Mouse (Mus musculus) T-helper 17 cell (primary cell): ENCODE results near the gene Prpsap2.

Experiments used
- in situ Hi-C, 2 experiments: fragments of 300-600 bp; cut with MboI, MseI; formaldehyde crosslinking; loops; 1 replicate in 1 of 2; 2 replicates in 1 of 2; pipeline ENCODE4 v1.15.1; 2025; ENCODE audit warnings: high pct_unique_total_duplicates in 2 of 2

Gene Prpsap2

DNA sequence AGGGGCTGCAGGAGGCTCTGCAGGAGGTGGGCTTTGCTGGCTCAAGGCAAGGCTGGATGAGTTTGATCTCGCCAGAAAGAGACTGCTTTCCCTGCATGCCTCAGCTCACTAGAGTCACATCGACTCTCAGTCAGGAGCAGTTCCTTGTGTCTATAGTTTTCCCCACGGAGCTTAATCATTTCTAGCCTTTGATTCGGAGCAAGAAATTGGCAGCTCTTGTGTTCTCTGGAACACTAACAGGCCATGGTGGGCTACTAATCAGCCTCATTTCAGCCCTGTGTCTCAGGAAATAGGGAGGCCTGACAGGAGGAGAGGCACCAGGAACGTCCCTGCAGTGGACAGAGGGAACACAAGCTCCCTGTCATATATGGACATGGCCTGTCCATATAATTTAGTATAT lies 43.9 kb downstream of the Prpsap2 start:
- in situ Hi-C loops, result loop anchor here (5.0 to 10.0 kb wide), 5 partner anchors 51 to 306 kb away; no protein-coding TSS in a partner anchor

DNA sequence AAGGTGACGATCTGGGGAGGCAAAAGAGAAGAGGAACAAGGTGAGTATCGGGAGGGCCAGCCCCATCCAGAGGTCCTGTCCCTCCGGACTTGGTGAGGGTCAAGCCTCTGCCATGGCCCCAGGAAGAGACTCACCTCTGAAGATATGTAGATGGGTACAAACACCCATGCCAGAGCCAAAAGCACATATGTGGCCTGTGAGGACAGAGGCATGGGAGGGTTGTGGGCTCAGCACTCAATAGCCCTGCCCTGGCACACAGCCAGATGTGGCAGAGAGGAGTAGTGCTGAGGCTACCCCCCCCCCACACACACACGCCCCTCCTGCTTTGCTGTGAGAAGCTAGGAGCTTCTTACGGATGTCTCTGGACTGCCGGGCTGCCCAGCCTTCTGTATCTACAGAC lies 46.8 kb downstream of the Prpsap2 start:
- in situ Hi-C loops, result loop anchor here (5.0 to 10.0 kb wide), 5 partner anchors 48 to 303 kb away; no protein-coding TSS in a partner anchor

DNA sequence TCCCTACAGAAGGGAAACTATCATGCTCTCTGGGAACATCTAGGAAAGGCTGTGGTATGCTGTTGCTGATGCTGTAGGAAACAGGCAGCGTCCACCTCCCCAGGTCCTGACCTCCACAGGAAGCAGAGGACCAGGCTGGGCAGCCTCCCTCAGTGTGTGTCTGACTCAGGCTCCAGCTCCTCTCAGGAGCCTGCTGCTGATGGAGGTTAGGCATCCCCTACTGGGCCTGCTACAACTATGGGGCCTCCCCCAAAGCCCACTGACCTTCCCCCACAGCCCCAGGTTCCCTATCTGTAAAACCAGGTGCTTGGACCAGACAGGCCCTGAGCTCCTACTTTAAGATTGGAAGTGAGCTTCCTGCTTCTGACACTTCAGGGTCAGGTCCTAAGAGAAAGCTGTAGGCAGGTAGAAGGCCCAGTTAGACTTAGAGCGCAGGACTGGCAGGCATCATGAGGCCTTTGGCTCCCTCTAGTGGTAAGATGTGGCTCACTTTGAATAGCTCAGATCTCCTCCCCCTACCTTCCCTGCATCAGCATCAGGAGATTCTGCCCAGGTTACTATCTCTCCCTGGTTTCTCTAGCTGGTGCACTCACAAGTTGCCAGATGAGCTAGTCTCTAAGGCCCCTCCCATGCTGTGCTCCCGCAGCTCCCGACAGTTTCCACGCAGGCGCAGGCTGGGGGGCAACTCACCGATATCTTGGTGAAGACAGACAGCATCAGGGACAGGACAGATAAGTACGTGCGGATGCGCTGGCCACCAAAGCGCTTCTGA lies 47.4 kb downstream of the Prpsap2 start:
- in situ Hi-C loops, result loop anchor here (5.0 to 10.0 kb wide), 5 partner anchors 47 to 302 kb away; no protein-coding TSS in a partner anchor

DNA sequence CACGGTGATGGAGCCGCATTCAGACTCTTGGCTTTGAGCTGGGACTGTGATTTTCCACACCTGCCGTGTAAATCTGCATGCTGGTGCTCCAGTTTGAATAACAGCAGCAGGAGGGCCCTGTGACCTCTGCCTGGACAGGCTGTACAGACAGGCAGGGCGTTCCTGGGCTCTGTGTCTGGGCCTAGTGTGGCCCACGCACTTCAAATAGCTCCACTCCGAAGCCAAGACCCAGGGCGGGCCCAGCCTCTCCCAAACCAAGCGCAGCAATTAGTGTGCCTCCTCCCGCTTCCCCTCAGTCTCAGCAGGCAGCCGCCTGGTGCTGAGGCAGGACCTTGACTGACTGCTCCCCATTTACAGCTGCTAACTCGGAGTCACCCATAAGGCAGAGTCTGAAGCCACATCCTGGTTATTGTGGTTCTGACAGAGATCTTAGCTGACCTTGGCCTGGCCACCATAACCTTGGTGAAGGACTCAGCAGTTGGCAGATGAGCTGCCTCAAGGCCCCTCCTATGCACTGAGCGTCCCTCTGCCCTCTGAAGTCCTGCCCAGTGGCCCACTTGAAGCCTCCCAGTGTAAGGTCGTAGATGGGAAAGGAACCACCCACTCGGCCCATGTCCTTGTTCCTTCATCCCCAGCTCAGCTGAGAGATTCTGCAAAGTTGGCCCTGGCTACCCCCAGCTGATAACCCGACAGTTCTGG lies 48.6 kb downstream of the Prpsap2 start:
- in situ Hi-C loops, result loop anchor here in 1 of 2 experiments (10.0 kb wide), 1 partner anchor 299 kb away; no protein-coding TSS in a partner anchor

DNA sequence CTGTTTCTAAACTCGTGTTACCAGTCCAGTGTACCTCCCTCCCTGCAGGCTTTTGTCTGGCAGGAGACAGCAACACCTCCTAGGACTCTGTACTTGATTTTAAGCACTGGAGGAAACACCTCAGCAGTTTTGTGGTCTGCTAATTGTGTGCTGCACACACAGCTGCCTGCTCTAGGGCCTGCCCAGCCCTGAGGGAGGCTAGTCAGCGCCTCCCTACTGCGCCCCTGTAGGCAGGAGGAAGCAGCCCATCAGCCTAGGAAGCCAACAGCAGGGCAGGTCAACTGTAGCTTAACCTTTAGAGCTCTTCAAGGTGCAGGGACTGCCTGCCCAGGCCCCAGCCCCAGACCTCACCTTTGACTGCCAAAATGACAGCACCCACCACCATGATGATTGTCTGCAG lies 53.0 kb downstream of the Prpsap2 start:
- in situ Hi-C loops, result no loop called here

DNA sequence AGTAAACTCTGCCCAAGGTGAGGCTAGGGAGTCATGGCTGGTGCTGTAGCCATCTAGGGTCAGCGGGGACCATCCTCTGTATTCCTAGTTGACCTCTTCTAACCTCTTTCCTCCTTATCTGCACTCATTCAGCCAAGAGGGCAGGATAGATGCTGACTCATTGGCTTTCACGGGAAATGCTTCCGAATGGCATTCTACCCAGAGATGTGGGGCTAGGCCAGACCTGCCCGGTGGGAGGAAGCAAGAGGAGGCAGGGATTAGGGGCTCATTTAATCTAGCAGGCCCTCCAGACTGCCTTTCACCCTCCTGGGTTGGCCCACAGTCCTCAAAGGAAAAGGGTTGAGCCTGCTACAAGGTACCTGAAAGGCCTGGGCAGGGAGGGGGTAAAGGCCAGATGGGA lies 55.7 kb downstream of the Prpsap2 start:
- in situ Hi-C loops, result no loop called here

DNA sequence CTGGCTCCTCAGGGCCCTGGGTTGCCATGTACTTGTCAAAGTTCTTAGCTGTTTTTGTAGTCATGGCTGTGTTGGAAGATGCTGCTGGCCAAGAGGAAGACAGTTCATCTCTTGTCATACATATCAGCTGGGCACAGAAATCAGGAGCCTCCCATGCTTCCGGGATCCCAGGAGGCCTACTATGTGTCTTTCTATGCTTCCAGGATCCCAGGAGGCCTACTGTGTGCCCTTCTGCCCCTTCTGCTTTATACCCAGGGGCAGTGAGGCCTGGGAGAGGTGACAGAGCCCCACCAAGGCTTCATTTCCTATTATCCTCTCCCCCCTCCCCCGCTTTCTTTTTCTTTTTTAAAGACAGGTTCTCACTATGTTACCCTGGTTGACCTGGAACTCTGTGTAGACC lies 56.3 kb downstream of the Prpsap2 start:
- in situ Hi-C loops, result no loop called here

DNA sequence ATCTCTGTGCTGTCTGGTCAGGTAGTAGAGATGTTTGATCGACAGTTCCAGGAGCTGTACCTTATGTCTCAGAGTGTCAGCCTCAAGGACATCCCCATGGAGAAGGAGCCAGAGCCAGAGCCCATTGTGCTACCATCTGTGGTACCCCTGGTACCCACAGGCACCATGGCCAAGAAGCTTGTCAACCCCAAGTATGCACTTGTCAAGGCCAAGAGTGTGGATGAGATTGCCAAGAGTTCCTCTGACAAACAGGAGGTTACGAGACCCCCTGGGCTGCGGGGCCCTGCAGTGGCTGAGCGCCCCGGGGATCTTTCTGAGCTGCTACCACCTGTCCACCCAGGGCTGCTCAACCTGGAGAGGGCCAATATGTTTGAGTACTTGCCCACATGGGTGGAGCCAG lies 59.4 kb downstream of the Prpsap2 start:
- in situ Hi-C loops, result no loop called here

DNA sequence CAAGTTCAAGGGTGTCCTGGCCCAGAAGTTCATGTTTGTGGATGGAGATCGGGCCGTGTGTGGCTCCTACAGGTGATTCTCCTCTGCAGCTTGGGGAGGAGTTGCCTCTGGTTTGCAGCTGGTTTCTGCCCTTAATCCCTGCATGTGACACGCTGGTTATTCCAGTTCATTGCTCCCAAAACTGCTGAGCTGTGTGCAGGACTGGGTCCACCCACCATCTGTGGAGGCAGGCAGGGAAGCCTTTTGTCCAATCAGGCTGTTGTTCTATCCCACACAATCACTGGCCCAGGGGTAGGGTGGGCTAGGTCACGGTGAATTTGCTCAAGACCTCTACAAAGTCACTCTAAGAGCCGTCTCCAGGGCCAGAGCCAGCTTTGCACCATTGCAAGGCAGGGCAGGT lies 60.2 kb downstream of the Prpsap2 start:
- in situ Hi-C loops, result no loop called here

DNA sequence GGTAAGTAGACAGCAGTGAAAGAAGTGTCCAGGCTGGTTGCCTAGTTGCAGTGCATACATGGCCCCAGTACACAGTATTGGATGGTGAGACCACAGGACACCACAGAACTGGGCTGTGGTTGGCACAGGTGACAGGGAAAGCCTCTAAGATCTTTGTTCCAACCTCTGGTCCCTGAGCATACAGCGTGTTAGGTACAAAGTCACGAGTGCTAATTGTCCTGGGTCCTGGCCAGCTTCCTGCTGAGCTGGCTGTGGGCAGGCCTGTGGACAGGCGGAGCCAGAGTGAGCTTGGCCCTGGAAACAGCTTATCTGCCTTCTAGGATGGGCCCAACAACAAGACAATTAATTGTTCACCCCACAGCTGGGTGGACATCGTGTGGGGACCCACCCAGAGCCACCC lies 62.0 kb downstream of the Prpsap2 start:
- in situ Hi-C loops, result no loop called here

DNA sequence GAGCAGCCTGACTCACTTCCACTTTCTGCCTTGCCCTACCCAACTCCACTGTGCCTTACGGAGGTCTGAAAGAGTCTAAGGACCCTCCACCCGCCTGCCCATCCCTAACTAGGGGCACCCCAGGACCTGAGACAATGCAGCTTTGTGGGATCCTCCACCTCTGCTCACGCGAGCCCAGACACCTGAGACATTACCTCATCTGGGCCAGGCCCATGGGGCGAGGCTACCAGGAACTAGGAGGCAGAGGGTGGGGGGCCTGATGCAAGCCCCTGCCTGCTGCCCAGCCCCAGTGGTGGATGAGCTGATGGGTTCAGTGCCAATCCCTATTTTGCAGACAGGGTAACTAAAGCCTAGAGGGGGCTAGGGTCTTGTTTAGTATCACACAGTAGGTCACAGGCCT lies 62.4 kb downstream of the Prpsap2 start:
- in situ Hi-C loops, result no loop called here

DNA sequence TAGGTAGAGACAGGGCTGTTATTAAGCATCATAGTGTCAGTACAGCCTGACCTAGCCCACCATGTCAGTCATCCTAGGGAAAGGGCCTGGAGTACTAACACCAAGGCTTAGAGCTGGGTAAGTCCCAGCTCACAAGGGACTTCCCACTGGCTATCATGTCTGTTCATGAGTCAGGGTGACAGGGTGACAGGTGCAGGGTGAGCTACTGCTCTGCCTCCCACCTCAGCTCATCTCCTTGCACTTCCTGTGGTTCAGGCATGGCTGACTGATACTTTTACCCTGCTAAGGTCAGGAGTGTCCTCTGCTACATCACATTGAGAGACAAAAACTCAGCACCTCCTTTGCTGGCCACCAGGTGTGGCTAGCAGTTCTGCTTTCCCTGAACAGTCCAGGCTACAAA lies 63.0 kb downstream of the Prpsap2 start:
- in situ Hi-C loops, result no loop called here

DNA sequence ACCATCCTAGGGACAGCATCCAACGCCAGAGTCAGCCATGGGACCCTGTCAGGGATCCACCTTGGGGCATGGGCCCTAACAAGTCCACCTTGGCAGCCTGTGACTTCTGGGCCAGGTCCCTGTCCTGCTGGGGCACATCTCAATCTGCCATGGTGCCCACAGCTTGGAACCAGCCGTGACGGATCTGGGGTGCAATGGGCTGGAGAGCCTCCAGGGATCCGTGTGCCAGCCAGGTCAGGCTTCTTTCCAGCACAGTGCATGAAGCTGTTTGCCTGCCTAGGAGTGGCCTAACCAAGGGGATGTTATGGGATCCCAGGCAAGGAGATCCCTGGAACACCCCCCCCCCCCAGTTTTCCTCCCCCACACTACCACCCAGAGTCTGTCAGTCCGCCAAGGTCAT lies 68.9 kb downstream of the Prpsap2 start:
- in situ Hi-C loops, result no loop called here

DNA sequence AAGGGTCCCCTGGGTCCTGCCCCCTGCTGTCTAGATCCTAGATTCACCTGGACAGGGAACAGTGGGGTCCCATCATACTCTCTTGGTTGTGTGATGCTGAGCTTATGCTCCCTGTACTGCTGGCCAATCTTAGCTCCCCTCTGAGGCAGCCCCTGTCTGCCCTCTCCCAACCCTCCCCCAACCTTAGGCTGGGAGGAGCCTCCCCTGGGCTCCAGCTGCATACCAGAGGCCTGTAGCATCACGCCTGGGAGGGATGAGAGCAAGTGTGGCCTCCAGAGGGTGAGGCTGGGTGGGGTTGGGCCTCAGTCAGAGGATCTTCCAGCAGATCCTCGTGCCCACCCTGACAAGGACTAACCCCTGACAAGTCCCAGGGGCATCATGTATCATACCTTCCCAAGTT lies 74.3 kb downstream of the Prpsap2 start:
- in situ Hi-C loops, result loop anchor here in 1 of 2 experiments (10.0 kb wide), 1 partner anchor 777 kb away; no protein-coding TSS in a partner anchor

DNA sequence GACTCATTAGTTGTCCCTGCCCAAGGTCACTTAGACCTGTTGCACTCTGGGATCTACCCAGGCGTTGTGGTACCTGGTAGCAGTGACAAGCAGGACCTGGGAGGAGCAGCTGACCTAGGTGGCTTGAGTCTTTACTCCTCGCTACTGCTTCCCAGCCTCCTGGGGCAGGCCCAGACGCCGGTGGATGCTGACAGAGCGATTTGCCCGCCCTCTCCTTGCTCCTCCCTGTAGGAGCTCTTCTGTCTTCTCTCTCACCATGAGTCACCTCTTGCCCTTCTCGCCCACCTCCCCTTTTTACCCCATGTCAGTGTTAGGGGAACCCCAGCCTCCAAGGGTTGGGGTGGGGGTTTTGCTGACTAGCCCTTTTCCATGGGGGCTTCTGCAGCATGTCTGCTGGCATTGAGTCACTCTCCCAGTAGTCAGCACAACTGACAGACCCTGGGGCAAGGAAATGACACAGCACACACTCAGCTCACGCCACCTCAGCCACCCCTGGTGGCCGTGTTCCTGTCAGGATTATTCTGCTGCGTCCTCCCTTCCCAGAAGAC lies 74.9 kb downstream of the Prpsap2 start:
- in situ Hi-C loops, result loop anchor here in 1 of 2 experiments (10.0 kb wide), 1 partner anchor 778 kb away; no protein-coding TSS in a partner anchor

DNA sequence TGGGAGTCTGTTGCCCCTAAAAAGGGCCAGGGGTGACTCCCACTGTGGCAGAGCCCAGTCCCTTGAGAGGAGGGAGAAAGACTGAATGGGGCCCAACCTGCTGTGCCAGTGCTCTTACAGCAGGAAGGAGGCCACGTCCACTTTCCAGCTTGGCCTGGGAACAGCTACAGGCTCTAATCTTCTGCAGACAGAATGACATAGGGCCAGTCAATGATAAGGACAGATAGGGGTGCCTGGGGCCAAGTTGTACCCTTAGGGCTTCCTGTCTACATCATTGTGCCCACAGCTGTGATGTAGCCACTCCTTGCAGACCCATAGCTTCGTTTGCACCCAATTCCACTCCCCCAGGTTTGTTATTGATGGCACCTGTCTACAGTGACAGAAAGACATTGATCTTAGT lies 75.7 kb downstream of the Prpsap2 start:
- in situ Hi-C loops, result loop anchor here in 1 of 2 experiments (10.0 kb wide), 1 partner anchor 779 kb away; no protein-coding TSS in a partner anchor

DNA sequence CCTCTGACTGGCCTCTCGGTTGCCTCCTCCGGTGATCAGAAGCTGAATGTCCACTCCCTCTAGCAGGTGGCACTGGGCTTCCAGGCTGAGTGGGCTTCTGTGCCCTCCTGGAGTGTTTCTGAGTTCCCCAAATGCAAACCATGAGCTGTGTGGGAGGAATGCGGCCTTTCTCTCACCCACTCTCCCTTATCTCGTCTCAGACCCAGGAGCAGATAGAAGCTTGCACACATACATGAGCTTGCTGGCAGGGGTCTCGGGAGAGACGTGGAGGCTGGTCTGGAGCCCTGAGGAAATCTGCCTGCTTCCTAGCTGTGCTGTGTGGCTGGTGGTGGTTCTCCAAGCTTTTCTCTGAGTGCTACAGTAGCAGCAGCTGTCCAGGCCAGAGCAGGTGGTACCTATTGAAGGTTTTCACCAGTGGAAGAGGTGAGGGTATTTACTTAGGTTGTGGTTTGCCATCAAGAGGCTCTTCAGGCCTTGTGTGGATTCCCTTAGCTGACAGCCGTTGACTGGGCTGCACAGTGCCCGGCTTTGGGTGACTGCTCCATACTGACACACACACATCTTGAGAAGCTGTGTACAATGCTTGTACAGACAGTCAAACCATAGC lies 76.7 kb downstream of the Prpsap2 start:
- in situ Hi-C loops, result loop anchor here in 1 of 2 experiments (10.0 kb wide), 1 partner anchor 780 kb away; no protein-coding TSS in a partner anchor

DNA sequence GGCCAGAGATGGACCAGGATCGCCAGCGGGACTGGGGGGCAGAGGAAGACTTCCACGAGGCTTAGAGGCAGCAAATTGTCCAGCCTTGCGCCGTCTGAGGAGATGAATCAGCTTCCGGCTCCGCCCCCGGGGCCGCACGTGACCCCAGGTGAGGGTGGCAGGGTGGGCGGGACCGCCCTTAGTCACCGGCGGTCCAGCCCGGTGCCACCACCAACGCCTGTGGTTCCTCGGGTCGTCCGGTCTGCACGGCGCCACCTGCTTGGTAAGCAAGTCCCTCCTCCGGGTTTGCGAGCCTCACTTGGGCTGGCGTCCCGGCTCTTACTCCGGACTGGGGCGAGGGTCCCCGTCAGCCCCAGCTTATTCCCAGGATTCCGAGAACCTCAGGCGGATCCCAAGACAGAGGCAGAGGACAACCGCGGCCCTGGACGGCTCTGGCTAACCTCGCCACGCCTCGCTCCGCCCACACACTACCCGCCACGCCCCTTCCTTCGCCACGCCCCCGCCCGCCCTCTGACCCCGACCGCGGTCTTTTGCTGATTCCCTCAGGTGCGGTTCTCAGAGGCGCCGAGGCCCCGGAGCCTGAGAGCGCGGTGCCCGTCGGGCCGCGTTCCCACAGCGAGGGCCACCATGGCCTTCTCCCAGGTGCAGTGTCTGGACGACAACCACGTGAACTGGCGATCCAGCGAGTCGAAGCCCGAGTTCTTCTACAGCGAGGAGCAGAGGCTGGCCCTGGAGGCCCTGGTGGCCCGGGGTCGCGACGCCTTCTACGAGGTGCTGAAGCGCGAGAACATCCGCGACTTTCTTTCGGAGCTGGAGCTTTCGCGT lies 77.8 kb downstream of the Prpsap2 start, which contains the start of gene Fam83g:
Gene Fam83g, plus strand, starts transcription at position 185 of the 825 bp plus-strand sequence.
- in situ Hi-C loops, result loop anchor here in 1 of 2 experiments (10.0 kb wide), 1 partner anchor 781 kb away; no protein-coding TSS in a partner anchor
